Mouse (Mus musculus) heart, postnatal 0 days (tissue): ENCODE measurements at regions not wholly inside any gene's neighbourhood (a gene's known extent, or its start where the extent isn't known, plus 50 kb on each side); places are given as distances from the start of the nearest gene placed in this dataset.

ENCODE experiments used
- ATAC-seq: fragments of 200-750 bp; cut with Nextera tagmentation; 2 replicates; pipeline ENCODE4 v1.8.0; 2017; ENCODE audit warnings: low read depth, moderate number of reproducible peaks, moderate library complexity; ENCODE audit not compliant: insufficient read depth
- DNase-seq: peaks from one replicate; pipeline ENCODE4 v3.0.0-alpha.2; 2016; ENCODE audit warnings: low spot score
- H3K27ac ChIP-seq: fragments of 300-500 bp; sonication (generic); 2 replicates; pipeline ENCODE4 v1.5.1; 2014; ENCODE audit warnings: low read depth, mild to moderate bottlenecking
- H3K27me3 ChIP-seq: fragments of 300-500 bp; sonication (generic); 2 replicates; pipeline ENCODE4 v1.6.1; 2014; ENCODE audit warnings: low read length, mixed read lengths; ENCODE audit not compliant: control insufficient read depth, insufficient read depth
- H3K36me3 ChIP-seq: fragments of 300-500 bp; sonication (generic); replicated peaks from 2 replicates; pipeline ENCODE4 v1.6.1; 2014; ENCODE audit warnings: low read length, mixed read lengths; ENCODE audit not compliant: control insufficient read depth, insufficient read depth
- H3K4me1 ChIP-seq: fragments of 300-500 bp; sonication (generic); 2 replicates; pipeline ENCODE4 v1.6.1; 2014; ENCODE audit warnings: antibody characterized with exemption; ENCODE audit not compliant: control insufficient read depth, insufficient read depth
- H3K4me2 ChIP-seq: fragments of 300-500 bp; sonication (generic); 2 replicates; pipeline ENCODE4 v1.6.1; 2014; ENCODE audit warnings: low read depth, mild to moderate bottlenecking, low read length, moderate library complexity
- H3K4me3 ChIP-seq: fragments of 300-500 bp; sonication (generic); 2 replicates; pipeline ENCODE4 v1.5.1; 2014; ENCODE audit warnings: low read depth, low read length
- H3K9ac ChIP-seq: fragments of 300-500 bp; sonication (generic); replicated peaks from 2 replicates; pipeline ENCODE4 v1.6.1; 2014; ENCODE audit warnings: low read depth, low read length, mixed read lengths
- H3K9me3 ChIP-seq: fragments of 300-500 bp; sonication (generic); replicated peaks from 2 replicates; pipeline ENCODE4 v1.6.1; 2016; ENCODE audit warnings: low read length; ENCODE audit not compliant: control insufficient read depth
- CTCF ChIP-seq: IDR thresholded peaks from 2 replicates; pipeline ENCODE4 v1.5.1; 2016; ENCODE audit warnings: antibody characterized with exemption, control low read depth, low read depth
- EP300 ChIP-seq: IDR thresholded peaks from 2 replicates; pipeline ENCODE4 v1.6.1; 2016; ENCODE audit warnings: antibody characterized with exemption, low read depth
- WGBS: fragments of 180-500 bp; shearing (Covaris S2); extraction: QIAGEN DNeasy Blood & Tissue Kit; methylation state at CpG from one replicate; pipeline ENCODE4 v1.1.7; 2014; 5-methylcytosine and 5-hydroxymethylcytosine counted together

DNA sequence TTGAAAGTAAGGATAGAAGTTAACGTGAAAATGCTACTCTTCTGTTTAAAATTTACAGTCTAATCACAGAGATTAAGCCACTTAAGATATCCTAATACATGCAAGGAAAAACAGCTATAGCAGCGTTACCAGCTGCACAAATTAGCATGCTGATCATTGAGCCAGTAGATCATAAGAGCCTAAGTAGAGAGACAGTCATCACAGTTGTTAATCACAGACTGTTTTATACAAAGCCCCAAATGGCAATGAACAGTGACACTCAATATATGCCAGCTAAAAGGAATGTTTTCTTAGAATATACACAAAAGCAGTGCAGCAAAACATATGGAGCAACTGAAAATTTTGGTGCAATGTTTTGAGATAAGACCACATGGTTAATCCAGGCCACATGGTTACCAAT, 64.7 kb upstream of the Ppp1r3a start:
- Histone ChIP-seq H3K9me3 (no peaks in the 10 kb centered on the region), H3K36me3 (no peaks in the 10 kb centered on the region), H3K4me3 (no peak overlapping the region), H3K27ac (no peak overlapping the region), H3K9ac (no peak overlapping the region), H3K27me3 (no peaks in the 10 kb centered on the region), H3K4me2 (no peak overlapping the region), H3K4me1 (no peaks in the 10 kb centered on the region)
- TF ChIP-seq EP300 (no peak), CTCF (no peak)
- 55% methylated on average over 2 of the region's 2 CpGs for WGBS
- DNase-seq, result no peak
- no peak for ATAC-seq

GRCm38 (mm10) chr6:14824777-14825176, 69.7 kb upstream of the Ppp1r3a start:
- H3K36me3 ChIP-seq, result no peaks in the 10 kb centered on the region
- H3K4me1 ChIP-seq, result no peaks in the 10 kb centered on the region
- no peak overlapping the region for H3K9ac ChIP-seq
- TF ChIP-seq CTCF (no peak), EP300 (no peak)
- H3K27me3 ChIP-seq, result no peaks in the 10 kb centered on the region
- no peak overlapping the region for H3K27ac ChIP-seq
- no peak for ATAC-seq
- no peak for DNase-seq
- no peaks in the 10 kb centered on the region for H3K9me3 ChIP-seq
- no peak overlapping the region for H3K4me3 ChIP-seq
- no peak overlapping the region for H3K4me2 ChIP-seq

DNA sequence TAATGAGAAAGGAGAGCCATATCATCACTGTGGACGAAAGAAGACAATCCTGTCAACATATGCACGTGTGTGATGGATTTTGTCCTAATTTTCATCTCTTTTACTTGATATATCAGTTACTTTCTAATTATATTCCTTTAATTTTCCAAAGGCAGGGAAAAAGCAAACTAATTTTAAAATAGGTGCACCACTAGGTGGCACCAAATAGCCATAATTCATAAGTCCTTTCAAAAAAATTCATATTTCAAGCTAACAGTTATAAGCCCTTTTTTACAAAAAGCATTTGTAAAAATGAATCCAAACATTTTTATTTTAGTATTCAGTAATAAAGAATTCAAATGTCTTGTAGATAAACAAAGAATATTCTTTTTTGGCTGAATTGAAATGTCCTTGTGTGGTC, 62.2 kb upstream of the Foxp2 start:
- H3K4me3 ChIP-seq, result no peak overlapping the region
- H3K9ac ChIP-seq, result no peak overlapping the region
- no peaks in the 10 kb centered on the region for H3K36me3 ChIP-seq
- H3K27ac ChIP-seq, result no peak overlapping the region
- no peak for TF ChIP-seq EP300
- TF ChIP-seq CTCF, result peak; percentile 48
- 3% methylated on average over 2 of the region's 2 CpGs for WGBS
- no peaks in the 10 kb centered on the region for H3K27me3 ChIP-seq
- ATAC-seq, result no peak
- H3K4me1 ChIP-seq, result no peaks in the 10 kb centered on the region
- peak; percentile 25 for DNase-seq
- no peak overlapping the region for H3K4me2 ChIP-seq
- no peaks in the 10 kb centered on the region for H3K9me3 ChIP-seq
